Mouse (Mus musculus) bone marrow, adult 2 months (tissue): ENCODE results near the gene Fkbp1a. TPM values are rescaled to one million over a fixed set of nuclear protein-coding genes. Genes with fewer than 3 reads are reported as not detected.
A peak's percentile ranks its signal among the peaks of the same experiment; 100 is the strongest.

ENCODE experiments used
- H3K27ac ChIP-seq: fragments of 200-500 bp; 2 replicates; pipeline ENCODE4 v1.5.1; 2012; ENCODE audit warnings: low read depth, mild to moderate bottlenecking, control low read depth, inconsistent platforms, low read length; ENCODE audit not compliant: control insufficient read depth, poor library complexity, insufficient read depth
- H3K4me1 ChIP-seq: fragments of 200-500 bp; 2 replicates; pipeline ENCODE4 v1.6.1; 2011; ENCODE audit warnings: low read length; ENCODE audit not compliant: control insufficient read depth, insufficient read depth
- H3K4me3 ChIP-seq: fragments of 200-500 bp; replicated peaks from 2 replicates; pipeline ENCODE3; 2011; ENCODE audit warnings: mild to moderate bottlenecking, low read depth, low read length, control low read depth; ENCODE audit not compliant: control insufficient read depth
- CTCF ChIP-seq: fragments of 200-500 bp; IDR thresholded peaks from 2 replicates; pipeline ENCODE4 v1.5.1; 2011; ENCODE audit warnings: low read length, control low read depth; ENCODE audit not compliant: control insufficient read depth, insufficient read depth
- POLR2A ChIP-seq: fragments of 200-500 bp; IDR thresholded peaks from 2 replicates; pipeline ENCODE4 v1.6.1; 2011; ENCODE audit warnings: low read depth, mild to moderate bottlenecking, control low read depth, low read length, borderline replicate concordance; ENCODE audit not compliant: control insufficient read depth
- WGBS: fragments of 180-500 bp; shearing (Covaris S2); methylation state at CpG from one replicate; pipeline ENCODE4 v1.1.7; 2018; 5-methylcytosine and 5-hydroxymethylcytosine counted together
- polyA plus RNA-seq: library from polyadenylated mRNA; stranded (reverse); fragments of >200 nt; gene quantifications from 2 replicates; pipeline ENCODE4 v1.2.4, GENCODE M21; 2011; ENCODE audit warnings: low replicate concordance; ENCODE audit not compliant: missing spikeins, insufficient read depth, insufficient read length

The Fkbp1a gene
- polyA plus RNA-seq: 32.7 and 70.4 TPM in 2 replicates

DNA sequence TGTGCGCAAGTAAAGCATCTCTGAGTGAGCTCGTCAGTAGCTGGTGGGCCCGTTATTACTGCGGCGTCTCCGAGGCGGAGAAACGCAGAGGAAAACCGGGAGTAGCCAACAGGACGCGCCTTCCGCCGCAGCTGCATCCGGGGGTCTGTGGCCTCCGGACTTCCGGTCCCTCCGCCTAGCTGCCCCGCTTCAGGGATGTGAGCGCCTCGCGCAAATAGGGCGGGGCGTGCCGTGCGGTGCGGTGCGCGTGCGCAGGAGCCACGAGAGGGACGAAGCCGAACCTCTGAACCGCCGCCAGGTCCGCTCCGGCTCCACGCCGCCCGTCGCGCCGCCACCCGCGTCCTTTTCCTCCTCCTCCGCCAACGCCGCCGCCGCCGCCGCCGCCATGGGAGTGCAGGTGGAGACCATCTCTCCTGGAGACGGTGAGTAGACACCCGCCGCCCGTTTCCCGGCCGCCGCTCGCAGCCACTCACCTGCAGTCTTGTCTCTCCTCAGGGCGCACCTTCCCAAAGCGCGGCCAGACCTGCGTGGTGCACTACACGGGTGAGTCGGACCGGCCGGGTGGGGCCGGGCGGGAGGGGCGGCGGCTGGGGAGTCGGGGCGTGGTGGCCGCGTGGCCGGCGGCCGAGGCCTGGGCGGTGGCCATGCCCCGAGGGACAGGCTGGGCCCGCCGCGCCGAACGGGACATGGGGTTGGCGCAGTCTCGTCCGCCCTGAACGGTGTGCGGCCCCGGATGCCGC, at the start of gene Fkbp1a:
TSS of gene Fkbp1a (plus strand) at position 161 of the 740 bp plus-strand sequence.
- under 1% methylated on average over 89 of the region's 93 CpGs for WGBS
- Histone ChIP-seq H3K4me1 (no peaks in the 10 kb centered on the region; the same call in 1 of the 2 replicates), H3K4me3 (peak within 1 kb of the TSS; percentile 78), H3K27ac (peak within 1 kb of the TSS; percentile 63; the same call in 1 of the 2 replicates)
- TF ChIP-seq CTCF (no peak), POLR2A (peak; percentile 70; the same call in 1 of the 2 replicates)

DNA sequence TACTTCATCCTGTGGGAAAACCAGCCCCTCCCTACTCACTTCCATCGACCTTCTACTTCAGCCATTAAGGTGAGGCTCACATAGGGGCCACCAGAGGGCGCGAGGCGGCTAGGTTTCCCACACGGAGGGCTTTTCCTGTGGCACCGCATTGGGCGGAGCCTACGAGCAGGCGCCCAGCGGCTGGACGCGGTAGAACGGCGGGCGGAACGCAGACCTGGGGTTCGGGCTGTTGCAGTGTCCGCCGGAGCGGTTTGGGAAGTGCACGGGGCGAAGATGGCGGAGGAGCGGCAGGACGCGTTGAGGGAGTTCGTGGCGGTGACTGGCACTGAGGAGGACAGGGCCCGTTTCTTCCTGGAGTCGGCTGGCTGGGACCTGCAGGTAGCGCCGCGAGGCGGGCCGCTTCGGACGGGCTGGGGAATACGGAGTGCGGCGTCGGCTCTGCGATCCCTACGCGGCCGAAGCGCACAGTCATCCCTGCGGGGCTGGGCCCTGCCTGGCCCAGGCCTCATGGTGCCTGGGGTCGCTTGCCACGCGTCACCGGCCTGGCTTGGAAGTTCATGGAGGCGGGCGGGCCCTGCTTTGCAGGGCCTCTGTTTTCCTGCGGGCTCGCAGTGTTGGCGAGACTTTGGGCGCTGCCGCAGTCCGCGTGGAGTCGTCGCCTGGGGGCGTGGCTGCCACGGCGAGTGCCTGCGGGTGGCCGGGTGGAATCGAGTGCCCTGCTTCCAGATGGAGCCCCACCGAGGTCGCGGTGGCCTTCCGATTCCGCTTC, 48.1 kb upstream of the Fkbp1a start, which contains the start of gene Nsfl1c:
TSS of gene Nsfl1c (plus strand) at position 148 of the 769 bp plus-strand sequence.
- H3K4me1 ChIP-seq: no peaks in the 10 kb centered on the region
- peak within 1 kb of the TSS; percentile 92 for H3K4me3 ChIP-seq
- H3K27ac ChIP-seq: peak within 1 kb of the TSS; percentile 48; the same call in 1 of the 2 replicates
- TF ChIP-seq CTCF (peak; percentile 82), POLR2A (peak; percentile 84; the same call in 1 of the 2 replicates)
- under 1% methylated on average over 73 of the region's 73 CpGs for WGBS

DNA sequence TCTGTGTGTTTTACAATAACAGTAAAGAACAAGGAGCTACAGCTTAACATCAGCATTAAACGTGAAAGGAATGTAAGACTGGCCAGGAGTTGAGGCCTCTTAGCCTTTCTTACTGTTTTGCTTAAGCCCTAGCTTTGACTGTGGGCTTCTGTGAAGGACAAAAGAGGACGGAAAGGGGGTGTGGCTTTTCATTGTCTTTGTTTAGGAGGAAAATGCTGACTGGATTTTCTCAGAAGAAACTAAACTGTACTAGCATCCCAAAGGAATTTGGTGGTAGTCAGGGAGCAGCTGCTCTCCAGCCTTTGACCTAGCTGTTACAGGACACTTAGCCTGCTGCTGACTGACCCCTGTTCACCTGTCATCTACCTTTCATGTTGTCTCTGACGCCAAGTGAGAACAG, 43.9 kb upstream of the Fkbp1a start:
- 80% methylated on average over 3 of the region's 3 CpGs for WGBS
- TF ChIP-seq CTCF: no peak
- no peak for TF ChIP-seq POLR2A
- no peak overlapping the region for H3K4me3 ChIP-seq
- no peaks in the 10 kb centered on the region for H3K4me1 ChIP-seq
- no peak overlapping the region for H3K27ac ChIP-seq

DNA sequence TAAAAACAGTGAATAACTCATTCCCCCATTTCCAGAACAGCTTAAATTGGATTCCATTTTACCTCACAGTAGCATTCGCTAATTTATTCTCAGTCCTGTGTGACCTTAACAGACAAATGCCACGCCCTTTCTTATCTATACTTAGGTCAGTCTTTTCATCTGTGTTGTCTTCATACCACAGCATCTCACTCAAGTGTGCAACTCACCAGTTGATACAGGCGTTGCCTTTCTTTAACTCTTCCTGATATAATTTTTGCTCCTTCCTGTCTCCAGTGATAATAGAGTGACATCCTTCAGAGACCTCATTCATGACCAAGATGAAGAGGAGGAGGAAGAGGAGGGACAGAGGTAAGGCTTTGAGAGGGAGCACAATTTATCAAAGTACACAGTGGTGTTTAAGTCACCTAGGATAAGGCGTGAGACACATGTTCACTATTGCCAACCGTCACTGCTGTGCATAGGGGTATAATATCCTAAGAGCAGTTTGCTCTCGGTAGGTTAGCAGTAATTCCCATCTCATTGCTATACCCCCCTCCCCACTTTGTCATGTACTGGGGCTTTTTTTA, 41.8 kb upstream of the Fkbp1a start:
- no peaks in the 10 kb centered on the region for H3K4me1 ChIP-seq
- H3K27ac ChIP-seq: no peak overlapping the region
- WGBS: 69% methylated on average over 6 of the region's 6 CpGs
- H3K4me3 ChIP-seq: no peak overlapping the region
- TF ChIP-seq CTCF (no peak), POLR2A (no peak)

DNA sequence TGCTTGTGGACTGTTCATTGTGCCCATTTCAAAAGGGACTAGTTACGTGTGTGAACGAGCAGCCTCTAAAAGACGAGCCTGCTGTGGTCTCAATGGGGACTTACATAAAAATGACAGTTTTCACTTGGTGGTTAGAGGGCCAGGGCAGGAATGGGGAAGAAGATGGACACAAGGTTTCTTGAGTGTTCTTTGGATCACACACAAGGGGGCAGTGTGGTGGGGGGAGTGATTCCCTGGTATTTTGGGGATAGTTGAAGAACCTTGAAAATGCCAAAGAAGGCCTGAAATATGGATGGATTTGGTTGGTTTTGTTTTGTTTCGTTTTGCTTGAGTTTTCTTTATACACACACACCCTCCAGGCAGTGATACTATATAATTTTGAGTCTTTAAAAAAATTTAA, 38.1 kb upstream of the Fkbp1a start:
- WGBS: 69% methylated on average over 4 of the region's 4 CpGs
- no peak for TF ChIP-seq POLR2A
- TF ChIP-seq CTCF: no peak
- H3K4me3 ChIP-seq: no peak overlapping the region
- no peaks in the 10 kb centered on the region for H3K4me1 ChIP-seq
- H3K27ac ChIP-seq: no peak overlapping the region

DNA sequence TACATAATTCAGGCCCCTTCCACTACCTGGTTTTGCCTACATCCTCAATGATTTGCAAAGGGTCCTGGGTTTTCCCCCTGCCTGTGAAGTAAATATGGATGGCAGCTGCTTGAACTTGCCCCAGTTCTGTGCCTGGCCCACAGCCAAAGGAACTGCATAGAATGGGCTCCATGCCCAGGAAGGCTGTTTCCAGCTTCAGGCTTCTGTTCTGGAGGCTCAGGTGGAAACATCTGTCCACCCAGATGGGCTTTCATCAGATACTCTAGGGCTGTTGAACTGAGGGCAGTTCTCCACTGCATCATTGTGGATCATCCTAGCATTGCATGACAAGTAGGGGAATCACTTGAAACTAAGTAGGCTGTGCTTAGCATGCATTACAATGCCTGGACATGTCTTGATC, 30.1 kb upstream of the Fkbp1a start:
- no peak for TF ChIP-seq POLR2A
- no peak for TF ChIP-seq CTCF
- Histone ChIP-seq H3K27ac (no peak overlapping the region), H3K4me1 (no peaks in the 10 kb centered on the region), H3K4me3 (no peak overlapping the region)

DNA sequence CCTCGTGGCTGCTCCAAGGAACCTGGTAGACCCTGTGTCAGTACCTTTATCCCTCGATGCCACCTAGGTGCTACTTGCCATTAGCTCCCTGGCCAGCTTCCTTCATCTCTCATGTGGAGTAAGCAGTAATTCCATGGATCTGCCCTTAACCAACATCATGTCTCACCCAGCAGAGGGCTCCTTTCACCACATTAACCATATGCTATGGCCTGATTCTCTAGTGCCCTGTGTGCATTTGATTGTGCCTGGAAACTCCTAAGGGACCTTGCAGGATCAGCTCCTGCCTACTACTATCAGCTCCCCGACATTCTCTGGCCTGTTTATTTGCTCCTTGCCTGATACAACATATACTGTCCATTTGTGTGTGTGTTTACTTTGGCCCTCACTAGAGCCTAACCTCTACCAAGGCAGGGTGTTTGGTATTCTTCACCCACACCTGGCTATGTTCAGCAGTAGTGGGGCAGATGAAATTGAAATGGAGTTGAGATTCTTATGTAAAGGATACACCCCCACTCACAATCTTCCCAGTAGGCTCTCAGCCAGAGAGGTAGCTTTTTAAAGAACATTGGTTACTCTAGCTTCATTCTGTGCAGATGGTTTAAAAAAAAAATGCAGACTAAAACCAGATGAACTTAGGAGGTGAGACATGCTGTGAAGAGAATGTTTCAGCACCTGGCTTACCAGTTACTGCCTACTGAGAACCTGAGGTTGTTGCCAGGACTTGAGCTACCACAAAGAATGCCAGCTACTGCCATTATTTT, 28.6 kb upstream of the Fkbp1a start:
- no peaks in the 10 kb centered on the region for H3K4me1 ChIP-seq
- TF ChIP-seq CTCF (no peak), POLR2A (no peak)
- no peak overlapping the region for H3K4me3 ChIP-seq
- WGBS: 86% methylated on average over 3 of the region's 3 CpGs
- no peak overlapping the region for H3K27ac ChIP-seq
